Mouse (Mus musculus) telencephalon, adult 2 months (tissue): ENCODE results near the gene Rhov.

ENCODE experiments used
- DNase-seq: peaks from one replicate; pipeline ENCODE4 v3.0.0-alpha.2; 2011; ENCODE audit warnings: low read depth, low spot score

Gene Rhov

DNA sequence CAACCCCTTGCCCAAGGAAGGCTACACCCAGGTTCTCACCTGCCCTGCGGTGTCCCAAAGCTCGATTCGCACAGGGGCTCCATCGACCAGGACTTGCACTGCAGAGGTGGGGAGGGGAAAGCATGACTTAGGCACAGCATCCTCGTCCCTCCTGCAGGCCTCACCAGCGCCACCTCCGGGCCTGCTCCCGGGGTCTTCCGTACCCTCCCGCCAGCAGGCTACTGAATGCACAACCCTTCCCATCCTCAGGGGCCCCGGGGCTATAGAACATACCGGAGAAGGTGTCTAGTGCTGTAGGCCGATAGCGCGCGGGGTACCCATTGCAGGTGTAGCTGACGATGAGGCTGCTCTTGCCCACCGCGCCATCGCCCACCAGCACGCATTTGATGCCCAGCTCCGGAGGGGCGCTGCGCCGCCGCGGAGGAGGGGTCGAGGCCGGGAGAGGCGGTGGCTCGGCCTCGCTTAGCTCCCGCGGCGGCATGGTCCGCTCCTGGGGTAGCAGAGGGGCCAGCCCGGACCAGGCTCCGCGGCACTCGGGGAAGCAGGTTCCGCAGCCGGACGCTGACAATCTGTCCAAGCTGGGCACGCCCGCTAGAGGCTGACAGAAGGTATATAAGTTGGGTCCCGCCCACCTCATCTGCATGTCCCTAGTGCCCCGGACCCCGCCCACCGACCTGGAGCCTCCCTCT is at the start of gene Rhov:
Rhov (minus strand) TSS at position 630 of the 689 bp plus-strand sequence.
- DNase-seq = no peak

DNA sequence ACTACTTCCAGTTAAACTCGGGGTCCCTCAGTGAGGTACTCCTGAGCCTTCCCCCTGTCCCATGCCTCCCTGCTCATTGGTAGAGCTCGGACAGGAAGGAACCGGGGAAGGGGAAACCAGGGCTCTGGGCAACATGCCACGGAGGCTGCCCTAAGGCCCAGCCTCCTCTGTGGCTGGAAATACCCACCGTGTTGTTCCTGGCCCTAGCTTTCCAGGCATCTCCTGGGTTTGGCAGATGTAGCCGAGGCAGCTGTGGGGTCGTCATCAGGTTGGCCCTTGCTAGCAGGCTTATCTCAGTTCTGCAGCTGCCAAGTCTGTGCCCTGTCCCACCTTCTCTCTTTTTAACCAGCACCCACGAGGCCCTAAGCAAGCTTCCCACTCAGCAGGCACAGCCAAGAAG is 49.5 kb upstream of the Rhov start:
- DNase-seq = no peak

DNA sequence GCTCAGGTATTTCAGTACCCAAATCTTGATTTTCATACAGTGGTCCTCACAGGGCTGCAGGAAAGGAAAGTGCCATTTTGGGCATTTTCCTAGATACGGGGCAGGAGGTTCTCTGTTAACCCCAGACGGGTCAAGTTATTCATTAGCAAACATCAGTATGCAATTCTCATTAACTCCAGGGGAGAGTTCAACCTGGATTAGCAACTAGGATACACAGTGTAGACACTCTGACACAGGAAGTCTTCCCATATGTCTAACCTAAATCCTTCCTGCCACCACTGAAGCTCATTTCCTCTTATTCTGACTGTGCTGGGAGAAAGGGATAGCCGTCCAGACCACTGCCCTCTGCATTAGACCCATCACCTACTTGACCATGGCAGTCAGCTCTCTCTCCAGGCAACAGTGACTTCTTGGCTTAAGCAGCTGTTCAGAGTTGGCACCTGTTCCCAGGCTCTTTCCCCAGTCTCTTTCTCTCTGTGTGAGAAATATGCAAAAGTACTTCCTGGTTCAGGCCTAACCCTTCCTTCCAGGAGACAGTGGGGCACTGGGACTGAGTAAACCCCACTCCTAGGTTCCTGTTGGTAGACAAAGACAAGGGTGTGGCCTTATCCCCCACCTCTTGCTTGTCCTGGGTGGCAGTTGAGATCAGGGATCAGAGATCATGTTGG is 47.1 kb upstream of the Rhov start:
- no peak for DNase-seq

DNA sequence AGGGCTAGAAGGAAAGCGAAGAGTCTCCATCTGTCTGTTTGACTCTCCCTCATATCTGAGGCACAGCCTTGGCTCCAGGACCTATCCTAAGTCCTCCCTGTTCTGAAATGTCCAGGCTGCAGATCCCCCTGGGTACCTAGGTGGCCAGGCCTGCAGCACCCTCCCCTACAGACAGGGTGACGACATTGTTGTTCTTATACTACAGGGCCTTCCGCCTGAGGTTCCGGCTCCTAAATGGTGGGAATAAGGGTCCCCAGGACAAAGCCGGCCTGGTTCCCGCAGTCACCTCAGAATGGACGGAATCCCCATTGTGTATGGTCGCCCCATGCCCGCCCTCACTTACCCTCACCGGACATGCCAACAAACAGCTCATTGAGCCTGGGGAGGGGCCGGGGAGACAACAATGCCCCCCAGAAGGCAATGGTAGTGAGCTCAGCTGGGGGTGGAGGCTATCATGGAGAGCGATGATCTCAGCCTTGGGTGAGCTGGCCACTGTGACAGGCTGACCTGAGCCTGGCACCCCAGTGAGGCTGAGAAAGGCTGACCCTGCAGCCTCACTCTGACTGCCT is 43.8 kb upstream of the Rhov start:
- DNase-seq = no peak

DNA sequence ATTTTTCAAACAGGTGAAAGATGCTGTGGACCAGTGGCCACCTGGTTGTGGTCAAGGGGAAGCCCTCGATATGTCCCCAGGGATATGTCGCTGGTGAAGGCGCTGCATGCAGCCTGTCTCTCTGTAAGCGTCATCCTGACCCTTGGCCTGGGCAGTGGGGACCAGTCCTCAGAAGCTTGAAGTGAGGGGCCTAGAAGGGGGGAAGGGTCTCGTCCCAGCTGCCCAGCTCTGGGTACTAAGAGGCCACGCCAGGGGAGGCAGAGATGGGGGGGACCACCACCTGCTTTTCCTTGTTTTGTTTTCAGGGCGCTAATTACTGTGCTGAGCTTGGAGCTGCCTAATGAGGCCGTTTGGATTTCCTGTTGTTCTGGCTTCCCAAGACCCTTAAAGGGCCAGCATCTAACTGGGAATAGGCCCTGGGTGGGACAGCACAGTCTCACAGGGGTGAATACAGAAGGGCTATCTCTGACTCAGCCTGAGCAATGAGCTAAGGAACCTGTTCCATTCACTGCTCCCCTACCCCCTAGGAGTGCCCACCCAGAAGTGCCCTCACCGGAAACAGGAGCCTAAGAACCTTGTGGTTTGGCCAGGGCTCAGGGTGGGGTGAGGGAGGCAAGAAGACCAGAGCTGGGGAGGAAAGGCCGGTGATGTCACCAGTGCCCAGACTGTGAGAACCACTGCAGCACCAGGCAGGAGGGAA is 42.9 kb upstream of the Rhov start:
- DNase-seq = no peak

DNA sequence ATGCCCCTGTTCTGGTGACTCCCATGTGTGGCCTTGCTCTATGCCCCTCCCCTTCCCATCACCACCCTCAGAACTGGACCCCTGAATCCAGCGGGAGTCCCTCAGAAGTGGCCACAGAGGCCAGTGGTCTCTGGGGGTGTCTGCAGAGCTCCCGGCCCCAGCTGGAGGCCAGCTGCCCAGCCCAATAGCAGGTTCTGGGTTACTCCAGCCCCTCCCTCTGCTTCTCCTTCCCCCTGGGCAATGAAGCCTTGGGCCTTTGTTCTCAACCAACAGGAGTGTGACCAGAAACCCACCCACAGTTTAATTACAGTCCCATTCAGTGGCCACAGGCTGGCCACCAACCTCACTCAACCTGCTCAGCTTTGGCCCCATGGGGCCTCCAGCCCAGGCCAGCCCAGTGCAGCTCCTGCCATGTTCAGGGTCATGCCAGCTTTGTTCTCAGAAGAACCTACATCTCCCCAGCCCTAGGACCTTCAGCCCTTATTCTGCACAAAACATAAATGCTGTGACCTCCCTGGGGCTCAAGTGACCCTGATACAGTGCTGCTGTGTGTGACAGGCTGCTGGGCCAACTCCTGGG is 41.4 kb upstream of the Rhov start:
- DNase-seq = no peak

DNA sequence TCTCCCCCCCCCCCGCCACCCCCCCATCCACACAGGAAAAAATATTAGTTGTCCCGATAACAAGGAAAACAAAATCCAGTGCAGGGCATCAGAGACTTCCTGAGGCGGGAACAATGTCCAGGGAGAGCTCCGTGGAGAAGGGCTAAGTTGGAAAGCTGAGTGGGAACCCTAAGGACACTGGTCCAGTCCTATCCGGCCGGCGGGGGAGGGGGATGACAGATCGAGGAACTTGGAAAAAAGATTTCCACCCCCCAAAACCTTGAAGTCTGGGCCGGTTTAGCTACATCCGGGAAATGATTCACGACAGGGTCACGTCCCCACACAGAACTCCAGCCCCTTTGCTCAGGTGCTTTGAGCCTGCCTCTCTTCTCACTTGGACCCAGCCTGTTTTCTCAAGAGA is 40.5 kb upstream of the Rhov start:
- no peak for DNase-seq

DNA sequence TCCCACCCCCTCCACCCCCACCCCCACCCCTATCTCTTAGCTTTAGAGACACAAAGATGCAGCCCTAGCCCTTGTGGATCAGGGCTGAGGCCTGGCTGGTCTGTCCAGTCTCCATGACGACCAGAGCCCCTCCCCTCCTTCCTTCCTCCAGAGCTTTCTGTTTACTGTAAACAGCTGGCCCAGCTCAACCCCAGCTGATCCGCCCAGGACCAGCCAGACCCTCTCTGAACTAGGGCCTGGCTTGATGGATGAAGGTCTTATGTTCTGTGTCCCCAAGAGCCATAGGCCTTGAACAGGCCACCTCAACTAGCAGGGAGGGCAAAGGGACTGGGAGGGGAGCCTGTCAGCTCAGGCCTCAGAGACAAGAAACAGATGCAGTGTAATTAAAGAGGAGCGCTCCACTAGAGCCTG is 33.7 kb upstream of the Rhov start:
- no peak for DNase-seq

DNA sequence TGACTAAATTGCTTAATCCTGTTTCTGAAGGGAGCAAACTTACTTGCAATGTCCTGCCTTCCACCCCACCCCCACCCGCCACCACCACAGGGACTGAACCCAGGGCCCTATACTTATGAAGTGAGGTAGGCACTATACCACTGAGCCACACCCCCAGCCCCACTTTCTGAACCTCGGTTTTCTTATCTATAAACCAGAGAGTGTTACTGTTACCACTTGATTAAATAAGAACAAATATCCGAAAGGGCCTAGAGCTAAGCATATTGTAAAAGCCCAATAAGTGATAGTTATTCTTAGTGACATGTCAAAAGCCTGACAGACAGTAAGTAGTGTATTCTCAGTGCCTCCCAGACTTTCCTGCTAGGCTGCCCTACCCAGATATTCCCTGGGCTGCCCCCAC is 33.3 kb upstream of the Rhov start:
- no peak for DNase-seq

DNA sequence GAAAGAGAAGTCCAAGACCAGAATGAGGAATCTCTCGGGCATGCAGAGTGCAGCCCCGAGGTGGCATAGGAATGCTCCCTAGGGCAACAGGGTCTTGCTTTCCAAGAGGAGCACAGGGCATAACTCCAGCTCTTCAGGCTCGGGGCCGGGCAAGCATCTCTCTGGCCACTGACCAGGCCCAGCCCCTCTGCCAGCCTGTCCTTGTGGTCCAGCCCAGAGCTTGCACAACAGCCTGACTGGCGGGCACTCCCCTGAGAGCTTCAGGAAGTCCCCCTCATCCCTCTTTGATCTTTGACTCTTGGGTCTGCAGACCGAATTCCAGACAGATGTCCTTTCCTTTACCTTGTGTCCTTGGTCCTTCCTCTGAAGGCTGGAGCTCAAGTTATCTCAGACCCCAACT is 31.8 kb upstream of the Rhov start:
- DNase-seq = no peak

DNA sequence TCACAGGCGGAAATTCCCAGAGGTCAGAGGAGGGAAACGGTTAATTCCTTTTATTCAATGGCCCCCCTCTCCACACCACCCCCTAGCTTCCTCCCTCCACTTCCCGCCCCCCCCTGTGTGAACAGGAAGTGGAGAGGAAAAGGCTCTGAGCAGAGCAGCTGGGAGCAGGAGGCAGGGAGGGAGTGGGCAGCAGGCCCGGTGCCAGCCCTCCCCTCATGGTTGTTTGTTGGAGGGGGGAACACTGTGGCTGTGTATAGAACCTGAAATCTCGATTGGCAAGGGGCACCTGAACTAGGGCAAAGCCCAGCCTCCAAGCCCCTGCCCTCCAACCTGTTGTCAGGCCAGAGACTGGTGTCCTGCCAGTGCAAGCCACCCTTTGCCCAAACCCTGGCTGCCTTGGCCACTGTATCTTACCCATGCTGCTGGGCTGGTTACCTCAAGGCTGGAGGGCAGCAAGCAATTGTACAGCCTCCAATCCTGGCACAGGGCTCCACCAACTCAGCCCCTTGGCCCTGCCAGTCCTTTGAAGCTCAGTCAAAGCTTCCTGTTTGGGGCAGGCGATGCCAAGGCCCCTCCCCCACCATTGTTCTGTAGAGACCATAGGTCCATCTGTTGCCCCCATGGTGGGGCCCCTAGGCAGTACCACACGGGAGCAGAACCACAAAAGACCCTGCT is 29.9 kb upstream of the Rhov start:
- DNase-seq = no peak

DNA sequence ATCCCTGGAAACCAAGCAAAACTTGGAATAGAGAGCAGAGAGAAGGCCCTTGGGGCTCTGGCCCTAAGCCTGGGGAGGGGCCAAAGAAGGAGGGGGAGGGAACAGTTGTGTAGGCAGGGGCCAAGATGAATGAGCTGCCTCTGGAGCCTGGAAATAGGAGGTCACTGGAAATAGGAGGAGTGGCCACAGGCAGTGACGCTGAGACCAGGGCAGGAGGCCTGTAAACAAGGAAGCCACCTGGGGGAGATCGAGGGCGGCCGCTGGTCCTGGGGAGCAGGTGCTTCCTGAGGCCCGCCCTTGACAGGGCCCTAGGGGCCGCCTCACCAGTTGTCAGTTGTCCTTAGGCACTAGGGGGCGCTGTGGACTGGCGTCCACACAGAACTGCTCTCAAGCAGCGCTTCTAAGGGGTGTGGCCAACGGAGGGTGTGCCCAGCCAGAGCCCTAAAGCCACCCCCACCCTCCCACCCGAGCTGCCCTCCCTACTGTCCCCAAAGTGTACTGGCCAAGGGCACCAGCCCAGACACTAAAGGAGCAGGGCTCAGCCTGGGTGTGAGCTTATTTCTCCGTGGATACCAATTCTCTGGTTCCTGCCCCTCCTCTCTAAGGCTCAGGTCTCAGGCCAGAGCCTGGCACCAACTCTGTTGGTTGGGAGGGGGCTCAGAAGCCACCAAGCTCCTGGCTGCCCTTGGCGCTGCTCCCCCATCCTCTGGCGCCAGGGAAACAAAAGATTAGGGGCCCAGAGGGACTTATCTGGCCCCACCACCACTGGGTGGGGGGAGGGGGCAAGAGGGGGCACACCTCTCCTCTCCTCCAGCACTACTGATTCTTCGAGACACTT is 29.1 kb upstream of the Rhov start:
- peak; percentile 22 for DNase-seq

DNA sequence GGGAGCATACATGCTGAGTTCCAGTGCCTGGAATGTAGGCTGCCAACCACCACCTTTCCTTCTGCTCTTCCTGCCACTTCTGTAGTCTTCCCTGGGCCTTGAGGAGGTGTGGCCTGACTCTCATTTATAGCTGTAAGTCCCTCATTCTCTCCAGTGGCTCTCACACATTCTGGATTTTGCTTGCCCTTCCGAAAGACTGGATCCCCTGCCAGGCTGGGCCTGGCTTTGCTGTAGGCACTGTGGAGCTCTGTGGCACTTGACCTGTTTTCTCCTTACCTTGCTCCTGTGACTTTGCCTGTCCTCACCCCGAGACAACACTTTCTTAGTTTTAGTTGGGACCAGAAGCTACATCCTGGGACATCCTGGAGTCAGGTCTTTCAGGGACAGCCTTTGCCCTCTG is 27.8 kb upstream of the Rhov start:
- DNase-seq = no peak

DNA sequence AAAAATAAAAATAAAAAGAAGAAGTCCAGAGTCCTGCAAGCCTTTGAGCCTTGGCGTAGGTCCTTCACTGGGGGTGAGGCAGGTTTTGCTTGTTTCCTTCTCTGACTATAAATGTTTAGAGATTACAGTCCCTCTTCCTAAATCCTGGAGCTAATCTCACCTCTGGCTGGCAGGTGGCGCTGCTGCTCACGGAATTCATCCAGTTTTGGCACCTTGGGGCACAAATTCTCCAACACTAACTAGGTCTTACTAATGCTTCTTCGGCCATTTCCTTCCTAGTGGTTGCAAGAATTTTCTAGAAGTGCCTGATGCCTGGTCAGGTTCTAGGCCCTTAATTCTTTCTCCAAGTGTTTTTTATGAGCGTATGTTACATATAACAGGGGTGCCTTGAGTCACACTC is 27.3 kb upstream of the Rhov start:
- peak; percentile 18 for DNase-seq

DNA sequence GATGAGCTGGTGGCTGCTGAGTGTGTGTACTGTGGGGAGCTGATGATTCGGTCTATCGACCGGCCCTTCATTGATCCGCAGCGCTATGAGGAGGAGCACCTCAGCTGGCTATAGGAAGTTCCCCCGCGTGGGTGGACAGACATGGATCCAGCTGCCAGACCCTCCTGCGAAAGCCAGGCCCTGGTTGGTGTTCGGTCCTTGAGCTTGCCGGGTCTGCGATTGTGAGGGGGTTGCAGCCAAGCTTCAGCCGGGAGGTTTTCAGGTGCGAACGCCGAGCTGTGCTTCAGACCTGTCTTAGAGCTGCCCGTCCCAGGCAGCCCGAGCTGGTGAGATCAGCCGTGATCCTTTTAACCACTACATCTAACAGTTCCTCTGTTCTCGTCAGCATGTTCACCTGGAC is 26.4 kb upstream of the Rhov start:
- no peak for DNase-seq

DNA sequence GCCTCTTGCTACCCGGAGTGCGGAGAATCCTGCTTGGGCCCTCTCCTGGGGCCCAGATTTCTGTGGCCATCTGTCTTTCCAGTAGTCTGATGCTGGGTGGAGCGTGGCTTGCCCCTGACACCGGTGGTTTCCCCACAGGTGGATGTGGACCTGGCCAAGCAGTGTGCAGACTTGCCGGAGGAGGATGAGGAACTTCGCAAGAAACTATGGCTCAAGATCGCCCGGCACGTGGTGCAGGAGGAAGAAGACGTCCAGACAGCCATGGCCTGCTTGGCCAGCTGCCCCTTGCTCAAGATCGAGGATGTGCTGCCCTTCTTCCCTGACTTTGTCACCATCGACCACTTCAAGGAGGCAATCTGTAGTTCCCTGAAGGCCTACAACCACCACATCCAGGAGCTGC is 25.7 kb upstream of the Rhov start:
- DNase-seq = no peak

DNA sequence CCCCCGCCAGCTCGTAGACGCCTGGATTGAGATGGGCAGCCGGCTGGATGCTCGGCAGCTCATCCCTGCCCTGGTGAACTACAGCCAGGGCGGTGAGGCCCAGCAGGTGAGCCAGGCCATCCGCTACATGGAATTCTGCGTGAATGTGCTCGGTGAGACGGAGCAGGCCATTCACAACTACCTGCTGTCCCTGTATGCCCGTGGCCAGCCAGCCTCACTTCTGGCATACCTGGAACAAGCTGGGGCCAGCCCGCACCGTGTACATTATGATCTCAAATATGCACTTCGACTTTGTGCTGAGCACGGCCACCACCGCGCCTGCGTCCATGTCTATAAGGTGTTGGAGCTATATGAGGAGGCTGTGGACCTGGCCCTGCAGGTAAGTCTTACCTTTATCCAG is 23.3 kb upstream of the Rhov start:
- DNase-seq = no peak

DNA sequence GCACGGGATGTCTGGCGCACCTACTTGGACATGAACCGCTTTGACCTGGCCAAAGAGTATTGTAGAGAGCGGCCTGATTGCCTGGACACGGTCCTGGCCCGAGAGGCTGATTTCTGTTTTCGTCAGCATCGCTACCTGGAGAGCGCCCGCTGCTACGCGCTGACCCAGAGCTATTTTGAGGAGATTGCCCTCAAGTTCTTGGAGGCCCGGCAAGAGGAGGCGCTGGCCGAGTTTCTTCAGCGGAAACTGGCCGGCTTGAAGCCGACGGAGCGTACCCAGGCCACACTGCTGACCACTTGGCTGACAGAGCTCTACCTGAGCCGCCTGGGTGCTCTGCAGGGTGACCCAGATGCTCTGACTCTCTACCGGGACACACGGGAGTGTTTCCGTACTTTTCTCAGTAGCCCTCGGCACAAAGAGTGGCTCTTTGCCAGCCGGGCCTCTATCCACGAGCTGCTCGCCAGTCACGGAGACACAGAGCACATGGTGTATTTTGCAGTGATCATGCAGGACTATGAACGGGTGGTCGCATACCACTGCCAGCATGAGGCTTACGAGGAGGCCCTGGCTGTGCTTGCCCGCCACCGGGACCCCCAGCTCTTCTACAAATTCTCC is 22.8 kb upstream of the Rhov start:
- DNase-seq = no peak

DNA sequence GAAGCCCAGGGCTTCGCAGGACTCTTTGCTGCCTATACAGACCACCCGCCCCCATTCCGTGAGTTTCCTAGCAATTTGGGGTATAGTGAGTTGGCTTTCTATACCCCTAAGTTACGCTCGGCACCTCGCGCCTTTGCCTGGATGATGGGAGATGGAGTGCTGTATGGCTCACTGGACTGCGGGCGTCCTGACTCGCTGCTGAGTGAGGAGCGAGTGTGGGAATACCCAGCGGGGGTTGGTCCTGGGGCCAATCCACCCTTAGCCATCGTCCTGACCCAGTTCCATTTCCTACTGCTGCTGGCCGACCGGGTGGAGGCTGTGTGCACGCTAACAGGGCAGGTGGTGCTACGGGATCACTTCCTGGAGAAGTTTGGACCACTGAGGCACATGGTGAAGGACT is 22.2 kb upstream of the Rhov start:
- DNase-seq = no peak

DNA sequence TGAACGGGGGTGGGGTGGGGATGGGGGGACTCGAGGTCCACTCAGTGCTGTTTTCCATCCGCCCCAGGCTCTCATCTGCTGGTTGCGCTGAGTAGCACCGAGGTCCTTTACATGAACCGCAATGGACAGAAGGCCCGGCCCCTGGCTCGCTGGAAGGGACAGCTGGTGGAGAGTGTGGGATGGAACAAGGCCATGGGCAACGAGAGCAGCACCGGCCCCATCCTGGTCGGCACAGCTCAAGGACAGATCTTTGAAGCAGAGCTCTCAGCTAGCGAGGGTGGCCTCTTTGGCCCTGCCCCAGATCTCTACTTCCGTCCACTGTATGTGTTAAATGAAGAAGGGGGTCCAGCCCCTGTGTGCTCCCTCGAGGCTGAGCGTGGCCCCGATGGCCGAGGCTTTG is 21.8 kb upstream of the Rhov start:
- DNase-seq = no peak
